Mouse (Mus musculus) adrenal gland, postnatal 0 days (tissue): Measurements from ENCODE around the gene Tmem132e. TPM values are rescaled to one million over a fixed set of nuclear protein-coding genes. Genes with fewer than 3 reads are reported as not detected.

ENCODE experiments used
- polyA plus RNA-seq: library from polyadenylated mRNA; unstranded; fragments of >200 nt; fragmentation: Nextera tagmentation; extraction: Ambion mirVana; gene quantifications from 2 replicates; pipeline ENCODE4 v1.2.1, GENCODE M21; 2015

Gene Tmem132e
- 0.25 and 0.46 TPM in 2 replicates for polyA plus RNA-seq

DNA sequence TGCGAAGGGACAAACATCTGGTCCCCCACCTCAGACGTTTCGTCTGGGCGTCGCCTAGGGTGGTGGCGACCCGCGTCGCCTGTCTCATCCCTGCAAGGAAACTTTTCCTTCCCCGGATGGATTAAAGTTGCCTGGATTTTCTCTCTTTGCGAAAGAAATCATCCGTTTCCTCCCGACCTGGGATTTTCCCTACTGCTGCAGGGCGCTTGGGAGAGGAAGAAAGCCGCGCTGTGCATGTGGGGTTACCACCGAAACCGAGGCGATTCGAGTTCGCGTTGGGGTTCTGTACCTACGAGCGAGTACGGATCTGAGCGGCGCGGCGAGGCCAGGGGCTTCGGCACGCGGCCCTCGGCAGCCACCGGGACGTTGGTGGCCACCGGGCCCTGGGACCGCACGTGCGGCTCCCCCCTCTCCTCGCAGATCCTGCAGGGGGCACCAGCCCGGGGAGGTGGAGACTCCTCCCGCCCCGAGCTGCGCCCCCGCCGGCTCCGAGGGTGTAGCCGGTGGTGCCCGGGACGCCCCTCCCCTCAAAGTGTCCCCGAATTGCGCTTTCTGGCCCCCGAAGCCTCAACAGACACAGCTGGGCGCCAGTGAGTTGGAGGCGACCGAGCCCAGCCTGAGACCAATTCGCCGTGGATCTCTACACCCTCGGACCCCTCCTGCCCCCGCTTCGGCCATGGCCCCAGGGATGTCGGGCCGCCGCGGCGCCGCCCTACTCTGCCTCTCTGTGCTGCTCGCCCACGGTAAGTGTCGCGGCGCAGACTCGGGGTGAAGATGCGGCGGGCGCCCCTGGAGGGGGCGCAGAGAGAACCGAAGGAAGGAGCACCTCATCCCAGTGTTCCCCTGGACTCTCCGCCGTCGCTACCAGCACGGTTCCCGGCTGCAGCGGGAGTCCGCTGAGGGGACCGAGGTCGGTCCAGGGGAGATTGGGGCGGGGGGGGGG is at the start of gene Tmem132e:
Gene Tmem132e, plus strand, starts transcription at position 530 of the 943 bp plus-strand sequence.

Other genes starting within 250 kb of the Tmem132e start
- gene Ccl1, start 83.2 kb upstream of the Tmem132e start, polyA plus RNA-seq: not detected in 2 replicates